Mouse (Mus musculus): ENCODE data around the gene Arl6.

- TF ChIP-seq POLR2A (IDR thresholded peaks at IDR 0.05; ENCODE audit: control insufficient read depth, extremely low read depth, insufficient read depth, low read length, poor library complexity) (no peak), CTCF (IDR thresholded peaks at IDR 0.05; ENCODE audit: borderline replicate concordance, control insufficient read depth, extremely low read depth, insufficient read depth, low read length, poor library complexity) (no peak)
Measured at GRCm38 (mm10) chr16:59586911-59587310, 52.3 kb downstream of the Arl6 start.
